Mouse (Mus musculus) hindbrain, embryonic 16.5 days (tissue): ENCODE results near the gene Unk. TPM values are rescaled to one million over a fixed set of nuclear protein-coding genes. Genes with fewer than 3 reads are reported as not detected.

Experiments
- ATAC-seq: fragments of 200-750 bp; cut with Nextera tagmentation; 2 replicates; pipeline ENCODE4 v1.8.0; 2017; ENCODE audit warnings: moderate TSS enrichment, moderate library complexity
- H3K27ac ChIP-seq: fragments of 300-500 bp; sonication (generic); 2 replicates; pipeline ENCODE4 v1.5.1; 2014; ENCODE audit warnings: low read depth, mild to moderate bottlenecking, control low read depth, low read length, moderate library complexity
- H3K27me3 ChIP-seq: fragments of 300-500 bp; sonication (generic); replicated peaks from 2 replicates; pipeline ENCODE4 v1.6.1; 2014; ENCODE audit warnings: low read length; ENCODE audit not compliant: control insufficient read depth, insufficient read depth
- H3K36me3 ChIP-seq: fragments of 300-500 bp; sonication (generic); 2 replicates; pipeline ENCODE4 v1.6.1; 2014; ENCODE audit warnings: mild to moderate bottlenecking, low read length, moderate library complexity, mixed read lengths; ENCODE audit not compliant: control insufficient read depth, insufficient read depth
- H3K4me1 ChIP-seq: fragments of 300-500 bp; sonication (generic); 2 replicates; pipeline ENCODE4 v1.6.1; 2014; ENCODE audit warnings: low read depth, low read length; ENCODE audit not compliant: control insufficient read depth, insufficient read depth
- H3K4me2 ChIP-seq: fragments of 300-500 bp; sonication (generic); 2 replicates; pipeline ENCODE4 v1.6.1; 2014; ENCODE audit warnings: mild to moderate bottlenecking, low read length, control low read depth, moderate library complexity
- H3K4me3 ChIP-seq: fragments of 300-500 bp; sonication (generic); 2 replicates; pipeline ENCODE4 v1.5.1; 2014; ENCODE audit warnings: mild to moderate bottlenecking, low read length, control low read depth, moderate library complexity
- H3K9ac ChIP-seq: fragments of 300-500 bp; sonication (generic); 2 replicates; pipeline ENCODE4 v1.6.1; 2014; ENCODE audit warnings: low read depth, mild to moderate bottlenecking, control low read depth, low read length, moderate library complexity
- H3K9me3 ChIP-seq: fragments of 300-500 bp; sonication (generic); 2 replicates; pipeline ENCODE4 v1.6.1; 2014; ENCODE audit warnings: mild to moderate bottlenecking, low read length, moderate library complexity; ENCODE audit not compliant: control insufficient read depth
- WGBS: fragments of 180-500 bp; shearing (Covaris S2); extraction: QIAGEN DNeasy Blood & Tissue Kit; methylation state at CpG from one replicate; pipeline ENCODE4 v1.1.7; 2014; 5-methylcytosine and 5-hydroxymethylcytosine counted together
- polyA plus RNA-seq: library from polyadenylated mRNA; unstranded; fragments of >200 nt; fragmentation: Nextera tagmentation; extraction: Ambion mirVana; gene quantifications from 2 replicates; pipeline ENCODE4 v1.2.1, GENCODE M21; 2015

The Unk gene
- polyA plus RNA-seq, 1 experiment from 2014 or later: 30.1 TPM

DNA sequence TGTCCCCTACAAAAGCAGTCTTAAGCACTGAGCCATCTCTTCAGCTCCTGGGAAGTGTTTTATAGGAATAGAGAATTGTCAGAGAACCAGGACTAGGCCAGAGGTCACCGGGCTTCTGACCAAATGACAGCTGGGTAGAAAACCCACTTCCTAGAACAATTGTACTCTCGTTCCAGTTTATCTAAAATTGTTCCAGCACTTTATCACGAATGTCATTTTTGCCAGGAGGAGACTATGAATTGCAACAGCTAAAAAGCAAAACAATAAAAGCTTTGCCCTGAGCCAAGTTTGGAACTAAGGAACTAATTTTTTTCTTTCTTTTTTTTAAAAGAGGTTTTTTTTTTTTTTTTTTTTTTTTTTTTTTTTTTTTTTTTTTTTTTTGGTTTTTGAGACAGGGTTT lies 65.5 kb downstream of the Unk start:
- no peak overlapping the region for H3K27ac ChIP-seq
- H3K9me3 ChIP-seq: no peaks in the 10 kb centered on the region
- H3K4me3 ChIP-seq: no peak overlapping the region
- no peaks in the 10 kb centered on the region for H3K36me3 ChIP-seq
- H3K9ac ChIP-seq: no peak overlapping the region
- ATAC-seq: no peak
- no peaks in the 10 kb centered on the region for H3K4me1 ChIP-seq
- no peaks in the 10 kb centered on the region for H3K27me3 ChIP-seq
- WGBS: 67% methylated on average over 3 of the region's 3 CpGs
- no peak overlapping the region for H3K4me2 ChIP-seq

DNA sequence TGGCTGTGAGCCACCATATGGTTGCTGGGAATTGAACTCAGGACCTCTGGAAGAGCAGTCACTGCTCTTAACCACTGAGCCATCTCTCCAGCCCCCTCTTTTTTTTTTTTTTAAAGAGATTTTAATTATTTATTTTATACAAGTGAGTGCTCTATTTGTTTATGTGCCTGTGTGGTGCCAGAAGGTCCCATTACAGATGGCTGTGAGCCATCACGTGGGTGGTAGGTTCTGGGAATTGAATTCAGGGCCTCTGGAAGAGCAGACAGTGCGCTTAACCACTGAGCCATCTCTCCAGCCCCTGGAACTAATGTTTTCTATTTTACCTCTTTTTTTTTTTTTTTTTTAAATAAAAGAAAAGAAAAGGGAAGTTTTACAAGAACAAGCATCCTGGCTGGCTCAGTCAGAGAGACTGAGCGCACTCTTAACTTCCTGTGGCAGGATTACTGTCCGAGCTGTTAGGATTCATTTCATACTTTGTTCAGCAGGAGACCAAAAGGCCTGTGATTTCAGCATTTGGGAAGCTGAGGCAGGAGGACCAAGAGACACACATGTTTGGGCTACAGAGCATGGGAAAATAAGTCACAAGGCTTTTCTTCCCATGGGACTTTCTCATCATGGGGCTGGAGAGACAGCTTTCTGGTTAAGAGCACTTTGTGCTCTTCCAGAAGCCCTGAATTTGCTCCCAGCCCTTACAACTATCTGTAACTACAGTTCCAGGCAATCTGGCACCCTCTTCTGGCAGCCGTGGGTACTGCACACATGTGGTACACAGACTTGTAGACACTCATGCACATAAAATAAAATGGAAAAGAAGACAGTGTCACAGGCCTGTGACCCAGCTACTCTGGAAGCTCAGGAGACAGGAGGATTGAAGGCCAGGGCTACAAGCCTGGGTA lies 66.3 kb downstream of the Unk start:
- H3K4me1 ChIP-seq: no peaks in the 10 kb centered on the region
- H3K27ac ChIP-seq: no peak overlapping the region
- H3K9me3 ChIP-seq: no peaks in the 10 kb centered on the region
- no peaks in the 10 kb centered on the region for H3K36me3 ChIP-seq
- no peaks in the 10 kb centered on the region for H3K27me3 ChIP-seq
- no peak for ATAC-seq
- H3K4me2 ChIP-seq: no peak overlapping the region
- H3K4me3 ChIP-seq: no peak overlapping the region
- H3K9ac ChIP-seq: no peak overlapping the region
- WGBS: 94% methylated on average over 5 of the region's 5 CpGs

DNA sequence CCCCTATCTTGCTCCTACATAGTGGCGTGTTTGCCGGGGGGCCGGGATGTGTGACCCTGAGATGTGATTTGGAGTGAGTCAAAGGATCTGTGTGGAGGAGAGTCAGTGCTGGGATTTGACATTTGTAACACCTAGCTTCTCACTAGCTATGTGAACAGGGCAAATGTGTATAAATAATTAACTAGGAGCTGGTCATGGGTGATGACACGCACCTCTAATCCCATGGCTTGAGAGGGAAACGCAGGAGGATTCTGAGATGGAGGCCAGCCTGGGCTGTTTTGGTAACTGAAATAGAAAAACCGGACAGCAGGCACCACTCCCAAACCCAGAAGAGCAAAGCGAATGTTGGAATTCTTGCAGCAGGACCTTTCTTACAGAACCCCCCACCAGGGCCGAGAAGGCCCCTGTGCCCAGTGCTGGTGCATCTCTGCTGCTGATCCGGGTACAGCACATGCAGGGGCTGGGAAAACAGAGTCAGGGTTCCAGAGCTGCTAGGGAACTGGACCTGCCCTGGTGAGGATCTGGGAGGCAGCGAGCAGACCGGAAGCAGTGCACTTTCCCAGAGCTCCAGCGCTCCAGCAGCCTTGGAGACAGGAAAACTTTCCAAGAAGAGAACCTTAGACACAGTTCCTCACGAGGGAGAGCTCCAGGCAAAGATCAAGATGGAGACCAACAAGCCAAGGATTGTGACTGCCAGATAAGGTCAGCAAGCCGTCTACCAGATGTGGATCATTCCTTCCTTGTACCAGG lies 68.8 kb downstream of the Unk start:
- no peaks in the 10 kb centered on the region for H3K36me3 ChIP-seq
- WGBS: 77% methylated on average over 14 of the region's 14 CpGs
- peaks cover 5% of the 10 kb centered on the region for H3K4me1 ChIP-seq
- H3K9ac ChIP-seq: no peak overlapping the region
- H3K9me3 ChIP-seq: no peaks in the 10 kb centered on the region
- H3K4me3 ChIP-seq: no peak overlapping the region
- H3K4me2 ChIP-seq: no peak overlapping the region
- ATAC-seq: no peak
- no peaks in the 10 kb centered on the region for H3K27me3 ChIP-seq
- no peak overlapping the region for H3K27ac ChIP-seq

DNA sequence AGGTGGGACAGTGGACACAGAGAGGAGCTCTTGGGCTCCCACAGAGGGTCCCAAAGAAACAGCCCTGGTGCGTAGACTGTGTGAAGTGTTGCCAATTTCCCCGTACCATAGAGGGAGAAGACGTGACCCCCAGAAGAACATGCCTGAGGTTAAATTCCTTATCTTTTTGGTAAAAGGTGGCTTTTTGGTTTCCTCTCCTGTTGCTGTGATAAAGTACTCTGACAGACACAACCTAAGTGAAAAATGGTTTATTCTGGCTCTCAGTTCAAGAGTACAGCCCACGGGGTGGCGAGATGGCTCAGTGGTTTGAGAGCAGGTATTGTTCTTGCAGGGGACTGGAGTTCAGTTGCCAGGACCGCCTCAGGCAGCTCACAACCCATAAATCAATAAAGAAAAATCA lies 69.3 kb downstream of the Unk start:
- no peak overlapping the region for H3K4me3 ChIP-seq
- H3K4me1 ChIP-seq: peaks cover 11% of the 10 kb centered on the region
- 90% methylated on average over 6 of the region's 6 CpGs for WGBS

DNA sequence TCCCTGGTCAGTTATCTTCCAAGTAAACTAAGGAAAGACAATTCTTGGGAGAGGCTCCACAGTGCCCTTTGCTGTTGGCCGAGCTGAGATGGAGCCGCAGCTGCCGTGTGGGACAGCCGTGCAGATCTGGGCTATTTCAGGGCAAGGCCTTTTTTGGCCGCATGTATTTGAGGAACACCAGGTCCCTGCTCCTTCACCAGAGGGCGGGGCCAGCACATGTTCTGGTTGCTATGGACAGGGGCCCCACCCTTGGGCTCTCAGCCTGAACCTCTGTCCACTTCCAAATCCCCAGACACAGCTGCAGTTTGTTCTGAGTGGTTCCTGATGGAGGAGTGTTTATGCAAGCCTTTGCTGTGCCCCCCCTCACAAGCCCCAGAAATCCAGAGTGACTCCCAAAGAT lies 70.3 kb downstream of the Unk start:
- 84% methylated on average over 6 of the region's 6 CpGs for WGBS
- Histone ChIP-seq H3K9ac (no peak overlapping the region), H3K27ac (no peak overlapping the region), H3K9me3 (no peaks in the 10 kb centered on the region), H3K36me3 (no peaks in the 10 kb centered on the region), H3K27me3 (no peaks in the 10 kb centered on the region), H3K4me1 (peaks cover 12% of the 10 kb centered on the region), H3K4me3 (no peak overlapping the region), H3K4me2 (no peak overlapping the region)
- no peak for ATAC-seq

More for the DNA sequence above, 69.3 kb downstream of the Unk start:
- Histone ChIP-seq H3K9me3 (no peaks in the 10 kb centered on the region), H3K36me3 (no peaks in the 10 kb centered on the region), H3K27ac (no peak overlapping the region), H3K27me3 (no peaks in the 10 kb centered on the region), H3K4me2 (no peak overlapping the region), H3K9ac (no peak overlapping the region)
- ATAC-seq: no peak

DNA sequence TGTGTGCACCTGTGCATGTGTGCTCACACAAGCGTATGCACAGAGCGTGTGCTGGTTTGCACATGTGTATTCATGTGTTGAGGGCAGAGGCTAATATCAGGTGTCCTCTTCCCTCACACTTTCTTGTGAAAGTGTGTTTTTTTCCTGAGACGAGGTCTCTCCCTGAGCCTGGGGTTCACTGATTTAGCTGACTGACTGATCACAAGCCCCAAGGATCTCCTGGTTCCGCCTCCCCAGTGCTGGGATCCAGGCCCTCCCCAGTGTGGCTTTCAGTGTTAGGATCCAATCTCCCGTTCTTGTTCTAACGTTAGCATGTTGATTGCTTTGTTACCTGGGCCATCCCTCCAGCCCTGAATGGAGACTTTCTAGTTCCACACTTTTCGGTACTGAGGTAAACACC lies 70.7 kb downstream of the Unk start:
- Histone ChIP-seq H3K27ac (peak overlapping the region; percentile 86), H3K9me3 (no peaks in the 10 kb centered on the region), H3K4me3 (no peak overlapping the region), H3K4me2 (no peak overlapping the region), H3K9ac (no peak overlapping the region), H3K4me1 (peaks cover 12% of the 10 kb centered on the region), H3K36me3 (no peaks in the 10 kb centered on the region), H3K27me3 (peaks cover 2% of the 10 kb centered on the region; the same call in 1 of the 2 replicates)
- 80% methylated on average over 7 of the region's 7 CpGs for WGBS
- ATAC-seq: no peak

DNA sequence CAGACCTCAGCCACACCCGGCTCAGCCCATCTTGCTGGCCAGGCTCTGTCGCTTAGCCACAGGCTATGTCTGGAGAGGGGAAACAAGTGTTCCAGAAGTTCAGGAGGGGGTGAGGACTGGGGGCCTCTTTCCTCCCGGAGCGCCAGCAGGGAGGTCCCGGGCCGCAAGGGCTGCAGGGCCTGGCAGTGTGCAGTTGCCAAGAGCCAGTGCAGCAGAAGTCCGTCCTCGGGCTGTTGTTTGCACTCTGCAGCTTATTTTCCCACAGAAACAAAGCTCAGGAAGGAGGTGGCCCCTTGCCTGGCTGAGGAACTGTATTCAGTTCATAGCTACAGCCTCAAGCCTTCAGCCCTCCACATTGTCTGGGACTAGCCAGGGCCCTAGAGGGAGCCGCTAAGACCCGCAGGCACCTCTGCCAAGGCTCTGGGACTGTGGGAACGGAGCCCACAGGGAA lies 71.8 kb downstream of the Unk start:
- H3K9me3 ChIP-seq: no peaks in the 10 kb centered on the region
- peaks cover 12% of the 10 kb centered on the region for H3K4me1 ChIP-seq
- WGBS: 29% methylated on average over 11 of the region's 11 CpGs
- no peaks in the 10 kb centered on the region for H3K36me3 ChIP-seq
- peak; percentile 94 for ATAC-seq
- peaks cover 11% of the 10 kb centered on the region for H3K27me3 ChIP-seq
- H3K4me2 ChIP-seq: peak overlapping the region; percentile 15; the same call in 1 of the 2 replicates
- H3K27ac ChIP-seq: peak overlapping the region; percentile 86
- H3K9ac ChIP-seq: peak overlapping the region; percentile 35; the same call in 1 of the 2 replicates
- no peak overlapping the region for H3K4me3 ChIP-seq

DNA sequence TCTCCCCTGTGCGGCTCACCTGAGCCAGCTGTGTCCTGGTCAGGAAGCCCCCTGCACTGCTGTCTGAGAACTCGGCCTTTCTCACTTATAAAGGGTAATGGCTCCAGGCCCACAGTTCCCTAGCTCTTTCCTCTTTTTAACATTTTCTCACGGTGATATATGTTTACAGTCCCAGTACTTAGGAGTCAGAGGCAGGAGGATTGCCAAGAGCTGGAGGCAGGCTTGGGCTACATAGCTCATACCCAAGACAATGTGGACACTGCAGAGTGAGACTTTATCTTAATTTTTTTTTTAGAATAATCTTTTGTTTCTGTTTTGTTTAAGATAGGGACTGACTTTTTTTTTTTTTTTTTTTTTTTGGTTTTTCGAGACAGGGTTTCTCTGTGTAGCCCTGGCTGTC lies 72.3 kb downstream of the Unk start:
- Histone ChIP-seq H3K27ac (peak overlapping the region; percentile 86), H3K36me3 (no peaks in the 10 kb centered on the region), H3K9me3 (no peaks in the 10 kb centered on the region), H3K27me3 (peaks cover 16% of the 10 kb centered on the region), H3K9ac (peak overlapping the region; percentile 35; the same call in 1 of the 2 replicates), H3K4me1 (peaks cover 14% of the 10 kb centered on the region), H3K4me3 (no peak overlapping the region), H3K4me2 (peak overlapping the region; percentile 15; the same call in 1 of the 2 replicates)
- 57% methylated on average over 3 of the region's 4 CpGs for WGBS
- ATAC-seq: peak; percentile 24; the same call in 1 of the 2 replicates

DNA sequence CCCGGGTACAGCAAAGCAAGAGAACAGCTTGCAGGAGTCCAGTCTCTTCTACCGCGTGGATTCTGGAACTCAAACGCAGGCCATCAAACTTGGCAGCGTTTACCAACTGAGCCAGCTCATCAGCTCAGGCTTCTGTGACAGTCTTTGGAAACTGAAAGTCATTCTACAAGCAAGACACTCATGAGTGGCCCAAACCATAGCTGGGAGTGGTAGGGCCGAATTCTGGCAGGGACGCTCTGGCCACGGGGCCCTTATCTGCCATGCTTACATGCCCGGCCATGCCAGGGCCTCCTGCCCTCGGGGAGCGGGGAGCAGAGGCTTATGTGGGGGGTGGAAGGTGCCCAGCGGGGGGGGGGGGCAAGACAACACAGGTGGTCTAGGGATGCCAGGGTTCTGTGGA lies 73.5 kb downstream of the Unk start:
- Histone ChIP-seq H3K27me3 (peaks cover 27% of the 10 kb centered on the region), H3K4me3 (no peak overlapping the region), H3K9ac (no peak overlapping the region), H3K4me2 (no peak overlapping the region), H3K4me1 (peaks cover 24% of the 10 kb centered on the region), H3K9me3 (no peaks in the 10 kb centered on the region), H3K36me3 (no peaks in the 10 kb centered on the region), H3K27ac (peak overlapping the region; percentile 11)
- WGBS: 73% methylated on average over 12 of the region's 12 CpGs
- no peak for ATAC-seq
